ENCODE assay signal across 10 mouse cellular contexts in the genomic region with DNA sequence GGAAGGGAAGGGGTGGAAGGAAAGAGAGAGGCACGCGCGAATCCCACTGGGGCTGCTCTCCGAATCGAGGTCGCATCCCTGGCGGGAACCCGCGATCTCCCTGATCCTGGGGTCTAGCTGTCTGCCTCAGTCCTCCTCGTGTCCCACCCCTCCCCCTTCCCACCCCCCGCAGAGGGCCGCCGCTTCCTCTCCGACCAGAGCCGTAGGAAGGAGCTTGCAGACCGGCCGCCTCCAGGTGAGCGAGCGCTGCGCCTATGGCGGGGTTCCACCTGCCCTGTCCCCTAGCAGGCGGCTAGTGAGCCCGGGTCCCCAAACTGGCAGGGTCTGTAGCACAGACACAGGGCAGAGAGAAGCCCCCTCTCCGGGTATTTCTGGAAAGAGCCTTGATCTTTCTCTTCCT. TPM values are rescaled to one million over a fixed set of nuclear protein-coding genes. Genes with fewer than 3 reads are reported as not detected.
DNase-seq lines count a peak whose midpoint lies in the region; ATAC-seq lines count a peak whose summit lies in the region.
"Had no signal": no experiment of that assay in that cellular context is flagged by ENCODE, and none has a peak within 500 bp of the region (broad histone marks: within the 10 kb centered on the region; RNA-seq: fewer than 3 reads in every experiment).

No protein-coding gene starts in this region.

- H3K4me1 ChIP-seq in heart, embryonic 15.5 days (replicated peaks): peaks cover 3% of the 10 kb centered on the region
- H3K4me1 ChIP-seq in embryonic facial prominence, embryonic 14.5 days (ENCODE audit: control insufficient read depth, insufficient read depth, low read length): peaks cover 4% of the 10 kb centered on the region; the same call in 1 of the 2 replicates
- H3K4me1 ChIP-seq in limb, embryonic 11.5 days (ENCODE audit: control insufficient read depth, insufficient read depth, low read length): no peaks in the 10 kb centered on the region
- H3K4me1 ChIP-seq in neural tube, embryonic 14.5 days (ENCODE audit: control insufficient read depth, insufficient read depth, low read length): no peaks in the 10 kb centered on the region

- DNase-seq in heart, postnatal 36 days: no peak
- no peak for DNase-seq in embryonic facial prominence, embryonic 14.5 days (ENCODE audit: low spot score)
- peak; percentile 28 for DNase-seq in limb, embryonic 11.5 days (ENCODE audit: low spot score)
- no peak for DNase-seq in right cerebral cortex, postnatal 4 days
- DNase-seq in adrenal gland, postnatal 14 days: no peak
- no peak for DNase-seq in thymus, postnatal 36 days

- H3K36me3 ChIP-seq in heart, embryonic 15.5 days: no peaks in the 10 kb centered on the region
- H3K36me3 ChIP-seq in embryonic facial prominence, embryonic 14.5 days (ENCODE audit: control insufficient read depth, insufficient read depth, low read length): no peaks in the 10 kb centered on the region
- no peaks in the 10 kb centered on the region for H3K36me3 ChIP-seq in limb, embryonic 11.5 days (ENCODE audit: control insufficient read depth, insufficient read depth, low read length)
- H3K36me3 ChIP-seq in neural tube, embryonic 14.5 days (ENCODE audit: control insufficient read depth, insufficient read depth, low read length): no peaks in the 10 kb centered on the region

- no peak overlapping the region for H3K9ac ChIP-seq in heart, embryonic 15.5 days
- peak overlapping the region; percentile 52 for H3K9ac ChIP-seq in embryonic facial prominence, embryonic 14.5 days (ENCODE audit: low read depth, low read length)
- no peak overlapping the region for H3K9ac ChIP-seq in limb, embryonic 11.5 days (ENCODE audit: low read length)
- H3K9ac ChIP-seq in neural tube, embryonic 14.5 days (replicated peaks; ENCODE audit: low read depth, low read length): peak overlapping the region; percentile 46

- intact Hi-C loops in heart, postnatal 36 days (cut with DNase I): no loop called here

- H3K9me3 ChIP-seq in heart, embryonic 15.5 days (replicated peaks): no peaks in the 10 kb centered on the region
- no peaks in the 10 kb centered on the region for H3K9me3 ChIP-seq in embryonic facial prominence, embryonic 14.5 days (ENCODE audit: control insufficient read depth, low read length)
- H3K9me3 ChIP-seq in limb, embryonic 11.5 days (ENCODE audit: control insufficient read depth, low read length): no peaks in the 10 kb centered on the region
- H3K9me3 ChIP-seq in neural tube, embryonic 14.5 days (ENCODE audit: control insufficient read depth, low read length): no peaks in the 10 kb centered on the region

- H3K27ac ChIP-seq in heart, embryonic 15.5 days: no peak overlapping the region
- H3K27ac ChIP-seq in embryonic facial prominence, embryonic 14.5 days (replicated peaks; ENCODE audit: low read depth, low read length): no peak overlapping the region
- H3K27ac ChIP-seq in limb, embryonic 11.5 days (replicated peaks; ENCODE audit: low read depth, low read length): no peak overlapping the region
- no peak overlapping the region for H3K27ac ChIP-seq in neural tube, embryonic 14.5 days (ENCODE audit: low read depth, low read length)

- peaks cover 38% of the 10 kb centered on the region for H3K27me3 ChIP-seq in heart, embryonic 15.5 days
- peaks cover 31% of the 10 kb centered on the region for H3K27me3 ChIP-seq in embryonic facial prominence, embryonic 14.5 days (replicated peaks; ENCODE audit: control insufficient read depth, insufficient read depth, low read length)
- H3K27me3 ChIP-seq in limb, embryonic 11.5 days (ENCODE audit: control insufficient read depth, insufficient read depth, low read length): peaks cover 21% of the 10 kb centered on the region
- peaks cover 11% of the 10 kb centered on the region; the same call in 1 of the 2 replicates for H3K27me3 ChIP-seq in neural tube, embryonic 14.5 days (ENCODE audit: control insufficient read depth, insufficient read depth, low read length)

- ATAC-seq in heart, embryonic 15.5 days (replicated peaks; ENCODE audit: insufficient number of reproducible peaks, insufficient read depth, low FRiP score, low read depth): no peak
- no peak for ATAC-seq in embryonic facial prominence, embryonic 14.5 days (ENCODE audit: low read depth)
- no peak for ATAC-seq in limb, embryonic 11.5 days (ENCODE audit: insufficient number of reproducible peaks, low FRiP score, low TSS enrichment, low read depth)
- peak; percentile 71; the same call in 1 of the 2 replicates for ATAC-seq in neural tube, embryonic 14.5 days (ENCODE audit: low read depth)

- peak overlapping the region; percentile 65 for H3K4me2 ChIP-seq in heart, embryonic 15.5 days
- peak overlapping the region; percentile 60 for H3K4me2 ChIP-seq in embryonic facial prominence, embryonic 14.5 days (ENCODE audit: low read depth, low read length)
- peak overlapping the region; percentile 33 for H3K4me2 ChIP-seq in limb, embryonic 11.5 days (ENCODE audit: low read depth, severe bottlenecking)
- H3K4me2 ChIP-seq in neural tube, embryonic 14.5 days (ENCODE audit: low read depth, low read length): peak overlapping the region; percentile 46

- 2% methylated on average over 24 of the region's 24 CpGs for WGBS in heart, embryonic 15.5 days
- WGBS in embryonic facial prominence, embryonic 14.5 days: 2% methylated on average over 20 of the region's 24 CpGs
- WGBS in limb, embryonic 11.5 days: under 1% methylated on average over 23 of the region's 24 CpGs
- 1% methylated on average over 24 of the region's 24 CpGs for WGBS in neural tube, embryonic 14.5 days

- H3K4me3 ChIP-seq in heart, embryonic 15.5 days: peak overlapping the region; percentile 35
- H3K4me3 ChIP-seq in embryonic facial prominence, embryonic 14.5 days (ENCODE audit: low read depth, low read length): peak overlapping the region; percentile 34
- H3K4me3 ChIP-seq in limb, embryonic 11.5 days (ENCODE audit: low read depth, low read length): peak overlapping the region; percentile 14; the same call in 1 of the 2 replicates
- H3K4me3 ChIP-seq in neural tube, embryonic 14.5 days (ENCODE audit: low read depth, low read length): peak overlapping the region; percentile 26
- H3K4me3 ChIP-seq: myocyte had no signal

RNA-seq across cellular contexts. Expression of gene Spx, which starts 1.4 kb away (rescaled TPM):
- 0.14 and 0.32 TPM in 2 replicates for polyA plus RNA-seq in heart, embryonic 15.5 days (2015; fragmentation: Nextera tagmentation; extraction: Ambion mirVana)
- total RNA-seq in heart, postnatal 36 days (2021): not detected
- 1.1 TPM in 2 replicates for polyA plus RNA-seq in embryonic facial prominence, embryonic 14.5 days (2014; fragmentation: Nextera tagmentation; extraction: Ambion mirVana)
- 0.52 and 0.65 TPM in 2 replicates for polyA plus RNA-seq in limb, embryonic 11.5 days (2014; fragmentation: Nextera tagmentation; extraction: Ambion mirVana)
- polyA plus RNA-seq in neural tube, embryonic 14.5 days (2014; fragmentation: Nextera tagmentation; extraction: Ambion mirVana): 1.4 and 1.9 TPM in 2 replicates
- total RNA-seq in adrenal gland, postnatal 14 days (2021): 1.2 TPM in 1 of 2 replicates, not detected in the other
- total RNA-seq: hematopoietic stem cell, adult 5-6 weeks had no signal

RNA-seq across cellular contexts. Expression of gene Golt1b, which starts 27.6 kb away (rescaled TPM):
- polyA plus RNA-seq in heart, embryonic 15.5 days (2015; fragmentation: Nextera tagmentation; extraction: Ambion mirVana): 58.3 and 61.4 TPM in 2 replicates
- 10 to 100 TPM; 14.5 to 15.4 TPM for total RNA-seq in heart, postnatal 36 days (2021)
- polyA plus RNA-seq in embryonic facial prominence, embryonic 14.5 days (2014; fragmentation: Nextera tagmentation; extraction: Ambion mirVana): 133 and 142 TPM in 2 replicates
- polyA plus RNA-seq in limb, embryonic 11.5 days (2014; fragmentation: Nextera tagmentation; extraction: Ambion mirVana): 126 and 130 TPM in 2 replicates
- 80.4 and 87.0 TPM in 2 replicates for polyA plus RNA-seq in neural tube, embryonic 14.5 days (2014; fragmentation: Nextera tagmentation; extraction: Ambion mirVana)
- 32.9 and 33.3 TPM in 2 replicates for total RNA-seq in adrenal gland, postnatal 14 days (2021)

RNA-seq across cellular contexts. Expression of gene Recql, which starts 27.7 kb away (rescaled TPM):
- polyA plus RNA-seq in heart, embryonic 15.5 days (2015; fragmentation: Nextera tagmentation; extraction: Ambion mirVana): 16.2 and 19.1 TPM in 2 replicates
- 1 to 10 TPM; 7.8 to 8.3 TPM for total RNA-seq in heart, postnatal 36 days (2021)
- polyA plus RNA-seq in embryonic facial prominence, embryonic 14.5 days (2014; fragmentation: Nextera tagmentation; extraction: Ambion mirVana): 22.9 and 30.2 TPM in 2 replicates
- 32.0 and 32.3 TPM in 2 replicates for polyA plus RNA-seq in limb, embryonic 11.5 days (2014; fragmentation: Nextera tagmentation; extraction: Ambion mirVana)
- 27.9 and 32.3 TPM in 2 replicates for polyA plus RNA-seq in neural tube, embryonic 14.5 days (2014; fragmentation: Nextera tagmentation; extraction: Ambion mirVana)
- 15.5 and 19.2 TPM in 2 replicates for total RNA-seq in adrenal gland, postnatal 14 days (2021)

RNA-seq across cellular contexts. Expression of gene Gys2, which starts 58.3 kb away (rescaled TPM):
- 0.16 TPM in 1 of 2 replicates, not detected in the other for polyA plus RNA-seq in heart, embryonic 15.5 days (2015; fragmentation: Nextera tagmentation; extraction: Ambion mirVana)
- under 1 TPM in 1 of 2 experiments, not detected in 1; 0.50 TPM for total RNA-seq in heart, postnatal 36 days (2021)
- not detected in 2 replicates for polyA plus RNA-seq in embryonic facial prominence, embryonic 14.5 days (2014; fragmentation: Nextera tagmentation; extraction: Ambion mirVana)
- not detected in 2 replicates for polyA plus RNA-seq in limb, embryonic 11.5 days (2014; fragmentation: Nextera tagmentation; extraction: Ambion mirVana)
- polyA plus RNA-seq in neural tube, embryonic 14.5 days (2014; fragmentation: Nextera tagmentation; extraction: Ambion mirVana): not detected in 2 replicates
- 4.3 and 15.7 TPM in 2 replicates for total RNA-seq in adrenal gland, postnatal 14 days (2021)
- total RNA-seq: hematopoietic stem cell, adult 5-6 weeks had no signal
- polyA plus RNA-seq: myocyte had no signal

Comparison
In these comparisons a context has a peak if more than half of its experiments do, and no peak if none do; other contexts are left out.
1. H3K9ac ChIP-seq: peak in embryonic facial prominence, embryonic 14.5 days (single experiment) and neural tube, embryonic 14.5 days (single experiment); none in heart, embryonic 15.5 days (single experiment) and limb, embryonic 11.5 days (single experiment).
2. Peak in every context shown above with its lines, with median percentiles within 50 percentile points of each other: H3K4me2 ChIP-seq and H3K4me3 ChIP-seq.